Mouse (Mus musculus) spleen, adult 2 months (tissue): ENCODE results near the gene Tmem59.

Experiments used
- CTCF ChIP-seq: fragments of 200-500 bp; IDR thresholded peaks from 2 replicates; pipeline ENCODE4 v1.5.1; 2011; ENCODE audit warnings: mild to moderate bottlenecking, inconsistent platforms; ENCODE audit not compliant: insufficient read depth, insufficient read length, insufficient replicate concordance; ENCODE audit errors: extremely low read depth
- POLR2A ChIP-seq: fragments of 200-500 bp; IDR thresholded peaks from 2 replicates; pipeline ENCODE4 v1.6.1; 2011; ENCODE audit warnings: low read depth, low read length, inconsistent platforms

- no peak for TF ChIP-seq CTCF
- no peak for TF ChIP-seq POLR2A
Measured at GRCm38 (mm10) chr4:107211936-107212335, 33.7 kb downstream of the Tmem59 start.
